Mouse (Mus musculus) C2C12 (cell line): ENCODE data around the gene Itpkb.

Source experiments
- CTCF ChIP-seq: IDR thresholded peaks from one replicate; pipeline ENCODE4 v1.5.1; 2011; ENCODE audit not compliant: control insufficient read depth, insufficient read depth, insufficient read length
- USF1 ChIP-seq: IDR thresholded peaks from one replicate; pipeline ENCODE4 v1.6.1; 2011; ENCODE audit warnings: low read depth, mild to moderate bottlenecking, control low read depth, moderate library complexity

- TF ChIP-seq CTCF (no peak), USF1 (no peak)
These were observed 22.6 kb upstream of the Itpkb start for GRCm38 (mm10) chr1:180307661-180308060.
